Mouse (Mus musculus) liver, embryonic 12.5 days (tissue): ENCODE measurements around the gene Ramp1. TPM values are rescaled to one million over a fixed set of nuclear protein-coding genes. Genes with fewer than 3 reads are reported as not detected.
A peak's percentile ranks its signal among the peaks of the same experiment; 100 is the strongest.

Source experiments
- ATAC-seq: fragments of 200-750 bp; cut with Nextera tagmentation; 2 replicates; pipeline ENCODE4 v1.8.0; 2017; ENCODE audit warnings: moderate number of reproducible peaks, mild to moderate bottlenecking, moderate library complexity
- H3K27ac ChIP-seq: fragments of 300-500 bp; sonication (generic); 2 replicates; pipeline ENCODE4 v1.5.1; 2016; ENCODE audit warnings: mild to moderate bottlenecking
- H3K27me3 ChIP-seq: fragments of 300-500 bp; sonication (generic); replicated peaks from 2 replicates; pipeline ENCODE4 v1.6.1; 2016; ENCODE audit warnings: mild to moderate bottlenecking, moderate library complexity
- H3K36me3 ChIP-seq: fragments of 300-500 bp; sonication (generic); 2 replicates; pipeline ENCODE4 v1.6.1; 2016; ENCODE audit warnings: mild to moderate bottlenecking, moderate library complexity
- H3K4me1 ChIP-seq: fragments of 300-500 bp; sonication (generic); 2 replicates; pipeline ENCODE4 v1.6.1; 2016
- H3K4me2 ChIP-seq: fragments of 300-500 bp; sonication (generic); 2 replicates; pipeline ENCODE4 v1.6.1; 2016; ENCODE audit warnings: mild to moderate bottlenecking, moderate library complexity
- H3K4me3 ChIP-seq: fragments of 300-500 bp; sonication (generic); 2 replicates; pipeline ENCODE4 v1.5.1; 2016; ENCODE audit warnings: mild to moderate bottlenecking, moderate library complexity
- H3K9ac ChIP-seq: fragments of 300-500 bp; sonication (generic); 2 replicates; pipeline ENCODE4 v1.6.1; 2016; ENCODE audit warnings: mild to moderate bottlenecking, moderate library complexity
- H3K9me3 ChIP-seq: fragments of 300-500 bp; sonication (generic); replicated peaks from 2 replicates; pipeline ENCODE4 v1.6.1; 2016; ENCODE audit warnings: mild to moderate bottlenecking, moderate library complexity
- WGBS: fragments of 180-500 bp; shearing (Covaris S2); methylation state at CpG from one replicate; pipeline ENCODE4 v1.1.7; 2016; ENCODE audit not compliant: insufficient replicate concordance; 5-methylcytosine and 5-hydroxymethylcytosine counted together
- polyA plus RNA-seq: library from polyadenylated mRNA; unstranded; fragments of >200 nt; fragmentation: Nextera tagmentation; extraction: Ambion mirVana; gene quantifications from 2 replicates; pipeline ENCODE4 v1.2.1, GENCODE M21; 2016

Ramp1 gene
- polyA plus RNA-seq, 1 experiment from 2014 or later: 4.0 TPM

- 61% methylated on average over 5 of the region's 5 CpGs for WGBS
Observed at GRCm38 (mm10) chr1:91181261-91181660, 1.6 kb downstream of the Ramp1 start.

GRCm38 (mm10) chr1:91181784-91182450 lies 2.3 kb downstream of the Ramp1 start:
- Histone ChIP-seq H3K9ac (no peak overlapping the region), H3K27ac (no peak overlapping the region), H3K36me3 (no peaks in the 10 kb centered on the region; the same call in 1 of the 2 replicates), H3K4me3 (no peak overlapping the region), H3K4me2 (no peak overlapping the region), H3K27me3 (peaks cover 31% of the 10 kb centered on the region), H3K4me1 (peaks cover 11% of the 10 kb centered on the region; the same call in 1 of the 2 replicates), H3K9me3 (0 out of 2 replicates have a peak, but pooled peaks cover 6% of the 10 kb centered on the region)
- 51% methylated on average over 12 of the region's 12 CpGs for WGBS
- no peak for ATAC-seq

More at GRCm38 (mm10) chr1:91181261-91181660, 1.6 kb downstream of the Ramp1 start:
- Histone ChIP-seq H3K9me3 (0 out of 2 replicates have a peak, but pooled peaks cover 4% of the 10 kb centered on the region), H3K4me3 (no peak overlapping the region), H3K27me3 (peaks cover 31% of the 10 kb centered on the region), H3K9ac (no peak overlapping the region), H3K27ac (no peak overlapping the region), H3K4me1 (peaks cover 7% of the 10 kb centered on the region; the same call in 1 of the 2 replicates), H3K4me2 (no peak overlapping the region), H3K36me3 (no peaks in the 10 kb centered on the region; the same call in 1 of the 2 replicates)
- no peak for ATAC-seq

- 66% methylated on average over 10 of the region's 10 CpGs for WGBS
- H3K9me3 ChIP-seq: 0 out of 2 replicates have a peak, but pooled peaks cover 6% of the 10 kb centered on the region
Observed at GRCm38 (mm10) chr1:91183305-91183704, 3.7 kb downstream of the Ramp1 start.

GRCm38 (mm10) chr1:91186677-91187076 lies 7.1 kb downstream of the Ramp1 start:
- Histone ChIP-seq H3K36me3 (no peaks in the 10 kb centered on the region; the same call in 1 of the 2 replicates), H3K4me2 (no peak overlapping the region), H3K9ac (no peak overlapping the region), H3K27me3 (no peaks in the 10 kb centered on the region; the same call in 1 of the 2 replicates), H3K27ac (peak overlapping the region; percentile 63; the same call in 1 of the 2 replicates), H3K9me3 (0 out of 2 replicates have a peak, but pooled peaks cover 6% of the 10 kb centered on the region), H3K4me3 (no peak overlapping the region), H3K4me1 (peaks cover 19% of the 10 kb centered on the region)
- 54% methylated on average over 6 of the region's 6 CpGs for WGBS
- no peak for ATAC-seq

More at GRCm38 (mm10) chr1:91183305-91183704, 3.7 kb downstream of the Ramp1 start:
- Histone ChIP-seq H3K9ac (no peak overlapping the region), H3K36me3 (no peaks in the 10 kb centered on the region; the same call in 1 of the 2 replicates), H3K27me3 (peaks cover 27% of the 10 kb centered on the region), H3K27ac (no peak overlapping the region), H3K4me3 (no peak overlapping the region), H3K4me1 (peaks cover 25% of the 10 kb centered on the region), H3K4me2 (no peak overlapping the region)
- ATAC-seq: no peak

GRCm38 (mm10) chr1:91187315-91187714 lies 7.7 kb downstream of the Ramp1 start:
- Histone ChIP-seq H3K9me3 (0 out of 2 replicates have a peak, but pooled peaks cover 6% of the 10 kb centered on the region), H3K27me3 (no peaks in the 10 kb centered on the region; the same call in 1 of the 2 replicates), H3K9ac (no peak overlapping the region), H3K4me3 (no peak overlapping the region), H3K4me2 (0 out of 2 replicates have a peak overlapping the region, but pooled peaks have one; percentile 2), H3K27ac (peak overlapping the region; percentile 63; the same call in 1 of the 2 replicates), H3K4me1 (peaks cover 19% of the 10 kb centered on the region), H3K36me3 (no peaks in the 10 kb centered on the region; the same call in 1 of the 2 replicates)
- WGBS: 29% methylated on average over 5 of the region's 5 CpGs
- ATAC-seq: no peak

- peak overlapping the region; percentile 63 for H3K27ac ChIP-seq
- no peak overlapping the region for H3K4me2 ChIP-seq
- WGBS: 42% methylated on average over 7 of the region's 7 CpGs
- peaks cover 19% of the 10 kb centered on the region for H3K4me1 ChIP-seq
- no peak overlapping the region for H3K4me3 ChIP-seq
- H3K36me3 ChIP-seq: no peaks in the 10 kb centered on the region; the same call in 1 of the 2 replicates
- no peaks in the 10 kb centered on the region for H3K27me3 ChIP-seq
- 0 out of 2 replicates have a peak, but pooled peaks cover 6% of the 10 kb centered on the region for H3K9me3 ChIP-seq
- H3K9ac ChIP-seq: no peak overlapping the region
- ATAC-seq: peak; percentile 77
Observed at GRCm38 (mm10) chr1:91187786-91188640, 8.4 kb downstream of the Ramp1 start.

GRCm38 (mm10) chr1:91188851-91189460 lies 9.3 kb downstream of the Ramp1 start:
- no peak for ATAC-seq
- Histone ChIP-seq H3K9me3 (0 out of 2 replicates have a peak, but pooled peaks cover 6% of the 10 kb centered on the region), H3K4me3 (no peak overlapping the region), H3K27me3 (no peaks in the 10 kb centered on the region), H3K4me1 (peaks cover 19% of the 10 kb centered on the region), H3K36me3 (no peaks in the 10 kb centered on the region; the same call in 1 of the 2 replicates), H3K9ac (no peak overlapping the region), H3K4me2 (no peak overlapping the region), H3K27ac (no peak overlapping the region)
- WGBS: 81% methylated on average over 10 of the region's 10 CpGs

- no peak overlapping the region for H3K9ac ChIP-seq
- no peaks in the 10 kb centered on the region for H3K9me3 ChIP-seq
- H3K4me1 ChIP-seq: peaks cover 12% of the 10 kb centered on the region
- no peaks in the 10 kb centered on the region for H3K36me3 ChIP-seq
- no peak overlapping the region for H3K4me2 ChIP-seq
- no peak overlapping the region for H3K4me3 ChIP-seq
- H3K27ac ChIP-seq: no peak overlapping the region
- H3K27me3 ChIP-seq: no peaks in the 10 kb centered on the region
- ATAC-seq: no peak
- 70% methylated on average over 8 of the region's 8 CpGs for WGBS
Observed at GRCm38 (mm10) chr1:91192184-91192583, 12.6 kb downstream of the Ramp1 start.

GRCm38 (mm10) chr1:91193242-91193641 lies 13.6 kb downstream of the Ramp1 start:
- no peak for ATAC-seq
- Histone ChIP-seq H3K9ac (no peak overlapping the region), H3K36me3 (no peaks in the 10 kb centered on the region), H3K4me3 (no peak overlapping the region), H3K27me3 (no peaks in the 10 kb centered on the region), H3K27ac (no peak overlapping the region), H3K4me1 (peaks cover 2% of the 10 kb centered on the region), H3K9me3 (no peaks in the 10 kb centered on the region), H3K4me2 (no peak overlapping the region)
- 49% methylated on average over 4 of the region's 4 CpGs for WGBS

GRCm38 (mm10) chr1:91193680-91194079 lies 14.1 kb downstream of the Ramp1 start:
- Histone ChIP-seq H3K9ac (no peak overlapping the region), H3K4me2 (no peak overlapping the region), H3K4me1 (no peaks in the 10 kb centered on the region), H3K4me3 (no peak overlapping the region), H3K9me3 (no peaks in the 10 kb centered on the region), H3K27me3 (no peaks in the 10 kb centered on the region), H3K27ac (no peak overlapping the region), H3K36me3 (no peaks in the 10 kb centered on the region)
- no peak for ATAC-seq
- WGBS: 69% methylated on average over 4 of the region's 4 CpGs

GRCm38 (mm10) chr1:91199793-91200192 lies 20.2 kb downstream of the Ramp1 start:
- no peaks in the 10 kb centered on the region for H3K4me1 ChIP-seq

More at GRCm38 (mm10) chr1:91199793-91200192, 20.2 kb downstream of the Ramp1 start:
- H3K27ac ChIP-seq: no peak overlapping the region
- H3K9ac ChIP-seq: no peak overlapping the region
- no peak overlapping the region for H3K4me3 ChIP-seq
- H3K9me3 ChIP-seq: no peaks in the 10 kb centered on the region
- 84% methylated on average over 10 of the region's 10 CpGs for WGBS
- H3K36me3 ChIP-seq: no peaks in the 10 kb centered on the region
- no peak overlapping the region for H3K4me2 ChIP-seq
- no peak for ATAC-seq
- no peaks in the 10 kb centered on the region for H3K27me3 ChIP-seq
